Mouse (Mus musculus): ENCODE results near the gene Pcdh7.

DNA sequence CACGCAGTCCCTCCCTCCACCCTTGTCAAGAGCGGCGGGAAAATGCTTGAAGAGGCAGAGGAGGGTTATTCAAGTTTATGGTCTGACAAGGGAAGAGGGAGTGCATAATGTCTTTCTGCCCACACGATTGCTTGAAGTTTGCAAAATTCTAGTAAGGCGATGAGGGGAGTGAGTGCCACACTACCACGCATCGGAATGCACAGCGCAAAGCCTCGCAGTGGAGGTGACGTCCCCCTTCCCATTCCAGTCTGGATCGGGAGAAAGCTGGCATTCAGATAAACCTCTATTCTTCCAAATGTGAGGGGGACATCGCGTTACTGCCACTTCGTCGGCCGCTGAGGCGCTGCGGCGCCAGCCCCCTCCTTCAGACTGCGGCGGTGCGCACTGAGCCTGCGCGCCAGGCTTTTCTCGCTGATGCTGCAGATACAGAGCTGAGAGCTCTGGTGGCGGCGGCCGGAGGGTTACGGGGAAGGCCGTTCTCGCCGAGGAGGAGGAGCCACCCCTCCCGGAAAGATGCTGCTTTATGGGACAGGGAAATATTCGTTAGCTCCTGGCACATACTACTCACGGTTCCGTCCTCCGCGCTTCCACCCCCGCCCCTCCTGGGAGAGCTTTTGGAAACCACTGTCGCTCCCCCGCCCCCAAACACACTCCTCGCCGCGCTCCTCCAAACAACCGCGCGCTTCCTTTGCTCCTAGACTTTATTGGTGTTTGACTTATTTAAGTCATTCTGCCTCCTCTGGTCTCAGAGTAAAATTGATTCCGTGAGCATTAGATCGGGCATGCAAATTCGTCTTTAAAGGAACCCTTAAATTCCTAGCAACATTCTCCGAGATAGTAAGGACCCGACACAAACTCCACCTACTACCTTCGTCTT, 2.0 kb upstream of the Pcdh7 start:
- TF ChIP-seq POLR2A (IDR thresholded peaks at IDR 0.05; ENCODE audit: borderline replicate concordance, extremely low read depth, insufficient read depth, insufficient read length, poor library complexity, severe bottlenecking) (peak; percentile 12; the same call in 1 of the 2 replicates), CTCF (IDR thresholded peaks at IDR 0.05; ENCODE audit: borderline replicate concordance, extremely low read depth, insufficient read depth, insufficient read length) (no peak)

Measured in brain, embryonic 14.5 days (tissue).